Mouse (Mus musculus) CH12.LX (cell line): ENCODE measurements around the gene Crp. TPM values are rescaled to one million over a fixed set of nuclear protein-coding genes. Genes with fewer than 3 reads are reported as not detected.

Experiments used
- DNase-seq: peaks from one replicate; pipeline ENCODE4 v3.0.0-alpha.2; 2013; ENCODE audit errors: extremely low read depth
- H3K27ac ChIP-seq: 2 replicates; pipeline ENCODE4 v1.5.1; 2012; ENCODE audit warnings: low read depth, mild to moderate bottlenecking, control low read depth, moderate library complexity; ENCODE audit not compliant: insufficient read depth
- H3K27me3 ChIP-seq: replicated peaks from 2 replicates; pipeline ENCODE3; 2012; ENCODE audit warnings: inconsistent platforms
- H3K36me3 ChIP-seq, 2 experiments: replicated peaks in 1 of 2; 2 replicates each; pipeline versions ENCODE3 to v1.6.1; 2012; ENCODE audit warnings: inconsistent platforms in 1 of 2, low read length in 1 of 2, mild to moderate bottlenecking in 1 of 2, mixed read lengths in 1 of 2, moderate library complexity in 1 of 2; ENCODE audit not compliant: control insufficient read depth in 1 of 2, insufficient read depth in 1 of 2
- H3K4me1 ChIP-seq, 2 experiments: 2 replicates each; pipeline ENCODE4 v1.6.1; 2012; ENCODE audit warnings: inconsistent platforms in 1 of 2, moderate library complexity in 1 of 2; ENCODE audit not compliant: insufficient read depth in 2 of 2, control insufficient read depth in 1 of 2
- H3K4me2 ChIP-seq: 2 replicates; pipeline ENCODE4 v1.6.1; 2012; ENCODE audit warnings: low read depth, mild to moderate bottlenecking, control low read depth; ENCODE audit not compliant: poor library complexity, insufficient read depth, severe bottlenecking
- H3K4me3 ChIP-seq, 3 experiments: fragments of 150-350 bp in 1 of 3; sonication (generic) in 1 of 3; replicated peaks in 1 of 3; 2 replicates each; pipeline versions ENCODE3 to v1.5.1; 2011 to 2012; ENCODE audit warnings: low read depth in 2 of 3, low read length in 2 of 3, mild to moderate bottlenecking in 2 of 3, moderate library complexity in 2 of 3, control low read depth in 1 of 3, improper control_type of control experiment in 1 of 3, inconsistent platforms in 1 of 3, mixed read lengths in 1 of 3; ENCODE audit not compliant: poor library complexity in 1 of 3
- H3K79me2 ChIP-seq: replicated peaks from 2 replicates; pipeline ENCODE4 v1.6.1; 2012; ENCODE audit warnings: mild to moderate bottlenecking, moderate library complexity; ENCODE audit not compliant: control insufficient read depth, poor library complexity, insufficient read depth, severe bottlenecking; ENCODE audit errors: extremely low read depth
- H3K9ac ChIP-seq: 2 replicates; pipeline ENCODE4 v1.6.1; 2012; ENCODE audit warnings: low read depth, mild to moderate bottlenecking, control low read depth, moderate library complexity; ENCODE audit not compliant: insufficient read depth
- H3K9me3 ChIP-seq: replicated peaks from 2 replicates; pipeline ENCODE3; 2012; ENCODE audit warnings: low read length, inconsistent platforms, mixed read lengths
- BHLHE40 ChIP-seq: IDR thresholded peaks from 2 replicates; pipeline ENCODE4 v1.6.1; 2011; ENCODE audit warnings: mild to moderate bottlenecking, low read depth, low read length, improper control_type of control experiment
- CHD1 ChIP-seq: IDR thresholded peaks from 2 replicates; pipeline ENCODE4 v1.6.1; 2012; ENCODE audit warnings: low read depth, low read length, improper control_type of control experiment, inconsistent platforms
- CHD2 ChIP-seq: IDR thresholded peaks from 2 replicates; pipeline ENCODE4 v1.6.1; 2011; ENCODE audit warnings: low read length, improper control_type of control experiment
- CTCF ChIP-seq, 2 experiments: IDR thresholded peaks in 1 of 2; conservative IDR thresholded peaks in 1 of 2; 2 replicates each; pipeline ENCODE4 v1.5.1; 2011 to 2012; ENCODE audit warnings: low read depth in 2 of 2, low read length in 2 of 2, improper control_type of control experiment in 1 of 2, inconsistent platforms in 1 of 2, mild to moderate bottlenecking in 1 of 2, moderate library complexity in 1 of 2
- E2F4 ChIP-seq: IDR thresholded peaks from 2 replicates; pipeline ENCODE4 v1.6.1; 2011; ENCODE audit warnings: low read depth, low read length, improper control_type of control experiment; ENCODE audit not compliant: insufficient replicate concordance
- ELF1 ChIP-seq: IDR thresholded peaks from 2 replicates; pipeline ENCODE4 v1.6.1; 2014; ENCODE audit warnings: low read depth, mild to moderate bottlenecking, inconsistent platforms, low read length, improper control_type of control experiment
- EP300 ChIP-seq: IDR thresholded peaks from 2 replicates; pipeline ENCODE4 v1.6.1; 2011; ENCODE audit warnings: low read length, improper control_type of control experiment
- ETS1 ChIP-seq: conservative IDR thresholded peaks from 2 replicates; pipeline ENCODE4 v1.6.1; 2012; ENCODE audit warnings: low read depth, mild to moderate bottlenecking, inconsistent platforms, low read length, improper control_type of control experiment, moderate library complexity
- GABPA ChIP-seq: IDR thresholded peaks from 2 replicates; pipeline ENCODE4 v1.6.1; 2012; ENCODE audit warnings: low read depth, low read length, improper control_type of control experiment, inconsistent platforms; ENCODE audit not compliant: insufficient replicate concordance
- HCFC1 ChIP-seq: IDR thresholded peaks from 2 replicates; pipeline ENCODE4 v1.6.1; 2012; ENCODE audit warnings: low read depth, mild to moderate bottlenecking, inconsistent platforms, low read length, improper control_type of control experiment
- IRF4 ChIP-seq: IDR thresholded peaks from 2 replicates; pipeline ENCODE4 v1.6.1; 2014; ENCODE audit warnings: low read depth, mild to moderate bottlenecking, inconsistent platforms, low read length, improper control_type of control experiment
- JUN ChIP-seq: IDR thresholded peaks from 2 replicates; pipeline ENCODE4 v1.6.1; 2011; ENCODE audit warnings: low read depth, mild to moderate bottlenecking, low read length, improper control_type of control experiment, moderate library complexity; ENCODE audit not compliant: insufficient read depth
- JUND ChIP-seq: conservative IDR thresholded peaks from 2 replicates; pipeline ENCODE4 v1.6.1; 2011; ENCODE audit warnings: low read depth, low read length, improper control_type of control experiment
- KAT2A ChIP-seq: IDR thresholded peaks from 2 replicates; pipeline ENCODE4 v1.6.1; 2012; ENCODE audit warnings: low read length, improper control_type of control experiment, inconsistent platforms; ENCODE audit not compliant: insufficient replicate concordance
- MAFK ChIP-seq: IDR thresholded peaks from 2 replicates; pipeline ENCODE4 v1.6.1; 2011; ENCODE audit warnings: low read length, improper control_type of control experiment; ENCODE audit not compliant: insufficient replicate concordance
- MAX ChIP-seq: IDR thresholded peaks from 2 replicates; pipeline ENCODE4 v1.6.1; 2011; ENCODE audit warnings: low read length, improper control_type of control experiment
- MAZ ChIP-seq: IDR thresholded peaks from 2 replicates; pipeline ENCODE4 v1.6.1; 2012; ENCODE audit warnings: low read depth, mild to moderate bottlenecking, inconsistent platforms, low read length, improper control_type of control experiment, moderate library complexity
- MEF2A ChIP-seq: IDR thresholded peaks from 2 replicates; pipeline ENCODE4 v1.6.1; 2014; ENCODE audit warnings: low read depth, mild to moderate bottlenecking, inconsistent platforms, low read length, improper control_type of control experiment, borderline replicate concordance
- MXI1 ChIP-seq: IDR thresholded peaks from 2 replicates; pipeline ENCODE4 v1.6.1; 2011; ENCODE audit warnings: mild to moderate bottlenecking, low read depth, low read length, improper control_type of control experiment
- MYC ChIP-seq: IDR thresholded peaks from 2 replicates; pipeline ENCODE4 v1.6.1; 2011; ENCODE audit warnings: low read depth, mild to moderate bottlenecking, improper control_type of control experiment, low read length
- NELFE ChIP-seq: IDR thresholded peaks from 2 replicates; pipeline ENCODE4 v1.6.1; 2011; ENCODE audit warnings: low read depth, low read length, improper control_type of control experiment
- NRF1 ChIP-seq: IDR thresholded peaks from 2 replicates; pipeline ENCODE4 v1.6.1; 2014; ENCODE audit warnings: low read depth, mild to moderate bottlenecking, inconsistent platforms, low read length, improper control_type of control experiment, moderate library complexity
- PAX5 ChIP-seq: IDR thresholded peaks from 2 replicates; pipeline ENCODE4 v1.6.1; 2012; ENCODE audit warnings: low read length, inconsistent platforms, mixed read lengths
- POLR2A ChIP-seq: IDR thresholded peaks from 2 replicates; pipeline ENCODE4 v1.6.1; 2011; ENCODE audit warnings: low read depth, mild to moderate bottlenecking, improper control_type of control experiment, low read length
- POLR2AphosphoS2 ChIP-seq: IDR thresholded peaks from 2 replicates; pipeline ENCODE4 v1.6.1; 2011; ENCODE audit warnings: low read depth, low read length, improper control_type of control experiment
- RAD21 ChIP-seq: IDR thresholded peaks from 2 replicates; pipeline ENCODE4 v1.6.1; 2011; ENCODE audit warnings: low read depth, mild to moderate bottlenecking, low read length, improper control_type of control experiment, moderate library complexity
- RCOR1 ChIP-seq: conservative IDR thresholded peaks from 2 replicates; pipeline ENCODE4 v1.6.1; 2012; ENCODE audit warnings: low read depth, mild to moderate bottlenecking, inconsistent platforms, low read length, improper control_type of control experiment
- SIN3A ChIP-seq: IDR thresholded peaks from 2 replicates; pipeline ENCODE4 v1.6.1; 2012; ENCODE audit warnings: low read length, improper control_type of control experiment, inconsistent platforms
- SMC3 ChIP-seq: IDR thresholded peaks from 2 replicates; pipeline ENCODE4 v1.6.1; 2011; ENCODE audit warnings: low read depth, low read length, improper control_type of control experiment
- TBP ChIP-seq: conservative IDR thresholded peaks from 2 replicates; pipeline ENCODE4 v1.6.1; 2011; ENCODE audit warnings: low read depth, low read length, improper control_type of control experiment
- TCF12 ChIP-seq: IDR thresholded peaks from 2 replicates; pipeline ENCODE4 v1.6.1; 2014; ENCODE audit warnings: low read depth, mild to moderate bottlenecking, inconsistent platforms, low read length, improper control_type of control experiment
- UBTF ChIP-seq: IDR thresholded peaks from 2 replicates; pipeline ENCODE4 v1.6.1; 2012; ENCODE audit warnings: low read depth, mild to moderate bottlenecking, inconsistent platforms, low read length, improper control_type of control experiment, moderate library complexity
- USF1 ChIP-seq: IDR thresholded peaks from 2 replicates; pipeline ENCODE4 v1.6.1; 2014; ENCODE audit warnings: low read depth, mild to moderate bottlenecking, inconsistent platforms, low read length, improper control_type of control experiment
- USF2 ChIP-seq: conservative IDR thresholded peaks from 2 replicates; pipeline ENCODE4 v1.6.1; 2011; ENCODE audit warnings: low read depth, low read length, improper control_type of control experiment
- ZC3H11A ChIP-seq: IDR thresholded peaks from 2 replicates; pipeline ENCODE4 v1.6.1; 2012; ENCODE audit warnings: low read depth, mild to moderate bottlenecking, inconsistent platforms, low read length, improper control_type of control experiment
- ZKSCAN1 ChIP-seq: IDR thresholded peaks from 2 replicates; pipeline ENCODE4 v1.6.1; 2012; ENCODE audit warnings: low read depth, inconsistent platforms, low read length, improper control_type of control experiment, borderline replicate concordance
- ZMIZ1 ChIP-seq: IDR thresholded peaks from 2 replicates; pipeline ENCODE4 v1.6.1; 2012; ENCODE audit warnings: low read depth, mild to moderate bottlenecking, inconsistent platforms, low read length, improper control_type of control experiment
- ZNF384 ChIP-seq: IDR thresholded peaks from 2 replicates; pipeline ENCODE4 v1.6.1; 2012; ENCODE audit warnings: low read depth, low read length, improper control_type of control experiment, inconsistent platforms
- dilution Hi-C: fragments of 300-500 bp; cut with MboI; formaldehyde crosslinking; loops from 2 replicates; pipeline ENCODE4 v1.14.3; 2020; ENCODE audit warnings: low sequenced_read_pairs; ENCODE audit not compliant: extremely low pct_unique_long_range_greater_than_20kb, extremely low pct_ligation_motif_present
- in situ Hi-C: fragments of 300-500 bp; cut with MboI; formaldehyde crosslinking; loops from 3 replicates; pipeline ENCODE4 v1.14.3; 2019; ENCODE audit warnings: low sequenced_read_pairs, low pct_ligation_motif_present, low pct_unique_long_range_greater_than_20kb, mixed read lengths
- polyA plus RNA-seq: library from polyadenylated mRNA; unstranded; fragments of >175 nt; gene quantifications from 2 replicates; pipeline ENCODE4 v1.2.1, GENCODE M21; 2012; ENCODE audit warnings: low read depth; ENCODE audit not compliant: insufficient read length
- total RNA-seq, 2 experiments: library from RNA; depleted of rRNA; stranded (reverse); fragments of 300-350 nt in 1 of 2; fragments of >200 nt in 1 of 2; gene quantifications; 2 replicates each; pipeline ENCODE4 v1.2.3; 2012 to 2014

Crp gene
- total and polyA plus RNA-seq, 3 experiments: not detected

- Histone ChIP-seq H3K9me3 (peaks cover 3% of the 10 kb centered on the region), H3K9ac (no peak overlapping the region; the same call in 1 of the 2 replicates), H3K4me1 (peaks cover 13 to 33% of the 10 kb centered on the region in 2 experiments), H3K4me2 (no peak overlapping the region), H3K27me3 (no peaks in the 10 kb centered on the region), H3K36me3 (no peaks in the 10 kb centered on the region), H3K79me2 (no peaks in the 10 kb centered on the region), H3K27ac (no peak overlapping the region), H3K4me3 (no peak overlapping the region)
- dilution Hi-C loops: no loop called here
- peak; percentile 95 for DNase-seq
- TF ChIP-seq RAD21 (peak; percentile 10), CHD2 (peak; percentile 67; the same call in 1 of the 2 replicates), ETS1 (peak; percentile 33), TCF12 (peak; percentile 79), POLR2A (0 out of 2 replicates have a peak, but pooled peaks have one; percentile 36), USF1 (no peak), KAT2A (no peak), JUND (no peak), MAX (no peak), ZC3H11A (no peak), TBP (peak; percentile 62; the same call in 1 of the 2 replicates), ELF1 (no peak), SIN3A (no peak; the same call in 1 of the 2 replicates), ZMIZ1 (peak; percentile 21; the same call in 1 of the 2 replicates), MEF2A (peak; percentile 57; the same call in 1 of the 2 replicates), ZNF384 (no peak), MYC (0 out of 2 replicates have a peak, but pooled peaks have one; percentile 25), CHD1 (no peak; the same call in 1 of the 2 replicates), BHLHE40 (no peak), SMC3 (no peak; the same call in 1 of the 2 replicates), GABPA (no peak), MXI1 (no peak), NELFE (peak; percentile 38; the same call in 1 of the 2 replicates), UBTF (no peak), MAZ (0 out of 2 replicates have a peak, but pooled peaks have one; percentile 57), NRF1 (no peak), EP300 (peak; percentile 69), HCFC1 (peak; percentile 32), PAX5 (no peak), MAFK (no peak), ZKSCAN1 (no peak), USF2 (no peak), JUN (no peak), POLR2AphosphoS2 (no peak), RCOR1 (no peak), CTCF (conservative IDR thresholded peaks at IDR 0.05 in 1 of 2, IDR thresholded peaks at IDR 0.05 in 1 of 2; ENCODE audit: low read depth in 2 of 2, low read length in 2 of 2) (no peak), E2F4 (no peak), IRF4 (peak; percentile 77)
- in situ Hi-C loops: no loop called here
Measured at GRCm38 (mm10) chr1:172876675-172877074, 178.8 kb downstream of the Crp start.
